Mouse (Mus musculus): Measurements from ENCODE around the gene Cdc42ep4.

- no peak for TF ChIP-seq CTCF (IDR thresholded peaks at IDR 0.05; ENCODE audit: borderline replicate concordance, extremely low read depth, insufficient read depth, insufficient read length)
- no peak for TF ChIP-seq POLR2A (IDR thresholded peaks at IDR 0.05; ENCODE audit: borderline replicate concordance, extremely low read depth, insufficient read depth, insufficient read length, poor library complexity, severe bottlenecking)
Observed at GRCm38 (mm10) chr11:113789101-113789500, 37.4 kb upstream of the Cdc42ep4 start.
